Mouse (Mus musculus) CH12.LX (cell line): ENCODE data around the gene Galnt4. TPM values are rescaled to one million over a fixed set of nuclear protein-coding genes. Genes with fewer than 3 reads are reported as not detected.

Experiments
- DNase-seq: peaks from one replicate; pipeline ENCODE4 v3.0.0-alpha.2; 2013; ENCODE audit errors: extremely low read depth
- H3K27ac ChIP-seq: 2 replicates; pipeline ENCODE4 v1.5.1; 2012; ENCODE audit warnings: low read depth, mild to moderate bottlenecking, control low read depth, moderate library complexity; ENCODE audit not compliant: insufficient read depth
- H3K27me3 ChIP-seq: replicated peaks from 2 replicates; pipeline ENCODE3; 2012; ENCODE audit warnings: inconsistent platforms
- H3K36me3 ChIP-seq, 2 experiments: replicated peaks in 1 of 2; 2 replicates each; pipeline versions ENCODE3 to v1.6.1; 2012; ENCODE audit warnings: inconsistent platforms in 1 of 2, low read length in 1 of 2, mild to moderate bottlenecking in 1 of 2, mixed read lengths in 1 of 2, moderate library complexity in 1 of 2; ENCODE audit not compliant: control insufficient read depth in 1 of 2, insufficient read depth in 1 of 2
- H3K4me1 ChIP-seq, 2 experiments: 2 replicates each; pipeline ENCODE4 v1.6.1; 2012; ENCODE audit warnings: inconsistent platforms in 1 of 2, moderate library complexity in 1 of 2; ENCODE audit not compliant: insufficient read depth in 2 of 2, control insufficient read depth in 1 of 2
- H3K4me2 ChIP-seq: 2 replicates; pipeline ENCODE4 v1.6.1; 2012; ENCODE audit warnings: low read depth, mild to moderate bottlenecking, control low read depth; ENCODE audit not compliant: poor library complexity, insufficient read depth, severe bottlenecking
- H3K4me3 ChIP-seq, 3 experiments: fragments of 150-350 bp in 1 of 3; sonication (generic) in 1 of 3; replicated peaks in 1 of 3; 2 replicates each; pipeline versions ENCODE3 to v1.5.1; 2011 to 2012; ENCODE audit warnings: low read depth in 2 of 3, low read length in 2 of 3, mild to moderate bottlenecking in 2 of 3, moderate library complexity in 2 of 3, control low read depth in 1 of 3, improper control_type of control experiment in 1 of 3, inconsistent platforms in 1 of 3, mixed read lengths in 1 of 3; ENCODE audit not compliant: poor library complexity in 1 of 3
- H3K79me2 ChIP-seq: replicated peaks from 2 replicates; pipeline ENCODE4 v1.6.1; 2012; ENCODE audit warnings: mild to moderate bottlenecking, moderate library complexity; ENCODE audit not compliant: control insufficient read depth, poor library complexity, insufficient read depth, severe bottlenecking; ENCODE audit errors: extremely low read depth
- H3K9ac ChIP-seq: 2 replicates; pipeline ENCODE4 v1.6.1; 2012; ENCODE audit warnings: low read depth, mild to moderate bottlenecking, control low read depth, moderate library complexity; ENCODE audit not compliant: insufficient read depth
- H3K9me3 ChIP-seq: replicated peaks from 2 replicates; pipeline ENCODE3; 2012; ENCODE audit warnings: low read length, inconsistent platforms, mixed read lengths
- BHLHE40 ChIP-seq: IDR thresholded peaks from 2 replicates; pipeline ENCODE4 v1.6.1; 2011; ENCODE audit warnings: mild to moderate bottlenecking, low read depth, low read length, improper control_type of control experiment
- CHD1 ChIP-seq: IDR thresholded peaks from 2 replicates; pipeline ENCODE4 v1.6.1; 2012; ENCODE audit warnings: low read depth, low read length, improper control_type of control experiment, inconsistent platforms
- CTCF ChIP-seq, 2 experiments: IDR thresholded peaks in 1 of 2; conservative IDR thresholded peaks in 1 of 2; 2 replicates each; pipeline ENCODE4 v1.5.1; 2011 to 2012; ENCODE audit warnings: low read depth in 2 of 2, low read length in 2 of 2, improper control_type of control experiment in 1 of 2, inconsistent platforms in 1 of 2, mild to moderate bottlenecking in 1 of 2, moderate library complexity in 1 of 2
- EP300 ChIP-seq: IDR thresholded peaks from 2 replicates; pipeline ENCODE4 v1.6.1; 2011; ENCODE audit warnings: low read length, improper control_type of control experiment
- GABPA ChIP-seq: IDR thresholded peaks from 2 replicates; pipeline ENCODE4 v1.6.1; 2012; ENCODE audit warnings: low read depth, low read length, improper control_type of control experiment, inconsistent platforms; ENCODE audit not compliant: insufficient replicate concordance
- HCFC1 ChIP-seq: IDR thresholded peaks from 2 replicates; pipeline ENCODE4 v1.6.1; 2012; ENCODE audit warnings: low read depth, mild to moderate bottlenecking, inconsistent platforms, low read length, improper control_type of control experiment
- IRF4 ChIP-seq: IDR thresholded peaks from 2 replicates; pipeline ENCODE4 v1.6.1; 2014; ENCODE audit warnings: low read depth, mild to moderate bottlenecking, inconsistent platforms, low read length, improper control_type of control experiment
- KAT2A ChIP-seq: IDR thresholded peaks from 2 replicates; pipeline ENCODE4 v1.6.1; 2012; ENCODE audit warnings: low read length, improper control_type of control experiment, inconsistent platforms; ENCODE audit not compliant: insufficient replicate concordance
- MAFK ChIP-seq: IDR thresholded peaks from 2 replicates; pipeline ENCODE4 v1.6.1; 2011; ENCODE audit warnings: low read length, improper control_type of control experiment; ENCODE audit not compliant: insufficient replicate concordance
- NELFE ChIP-seq: IDR thresholded peaks from 2 replicates; pipeline ENCODE4 v1.6.1; 2011; ENCODE audit warnings: low read depth, low read length, improper control_type of control experiment
- NRF1 ChIP-seq: IDR thresholded peaks from 2 replicates; pipeline ENCODE4 v1.6.1; 2014; ENCODE audit warnings: low read depth, mild to moderate bottlenecking, inconsistent platforms, low read length, improper control_type of control experiment, moderate library complexity
- POLR2A ChIP-seq: IDR thresholded peaks from 2 replicates; pipeline ENCODE4 v1.6.1; 2011; ENCODE audit warnings: low read depth, mild to moderate bottlenecking, improper control_type of control experiment, low read length
- RAD21 ChIP-seq: IDR thresholded peaks from 2 replicates; pipeline ENCODE4 v1.6.1; 2011; ENCODE audit warnings: low read depth, mild to moderate bottlenecking, low read length, improper control_type of control experiment, moderate library complexity
- SIN3A ChIP-seq: IDR thresholded peaks from 2 replicates; pipeline ENCODE4 v1.6.1; 2012; ENCODE audit warnings: low read length, improper control_type of control experiment, inconsistent platforms
- SMC3 ChIP-seq: IDR thresholded peaks from 2 replicates; pipeline ENCODE4 v1.6.1; 2011; ENCODE audit warnings: low read depth, low read length, improper control_type of control experiment
- TBP ChIP-seq: conservative IDR thresholded peaks from 2 replicates; pipeline ENCODE4 v1.6.1; 2011; ENCODE audit warnings: low read depth, low read length, improper control_type of control experiment
- UBTF ChIP-seq: IDR thresholded peaks from 2 replicates; pipeline ENCODE4 v1.6.1; 2012; ENCODE audit warnings: low read depth, mild to moderate bottlenecking, inconsistent platforms, low read length, improper control_type of control experiment, moderate library complexity
- USF2 ChIP-seq: conservative IDR thresholded peaks from 2 replicates; pipeline ENCODE4 v1.6.1; 2011; ENCODE audit warnings: low read depth, low read length, improper control_type of control experiment
- ZC3H11A ChIP-seq: IDR thresholded peaks from 2 replicates; pipeline ENCODE4 v1.6.1; 2012; ENCODE audit warnings: low read depth, mild to moderate bottlenecking, inconsistent platforms, low read length, improper control_type of control experiment
- ZKSCAN1 ChIP-seq: IDR thresholded peaks from 2 replicates; pipeline ENCODE4 v1.6.1; 2012; ENCODE audit warnings: low read depth, inconsistent platforms, low read length, improper control_type of control experiment, borderline replicate concordance
- ZMIZ1 ChIP-seq: IDR thresholded peaks from 2 replicates; pipeline ENCODE4 v1.6.1; 2012; ENCODE audit warnings: low read depth, mild to moderate bottlenecking, inconsistent platforms, low read length, improper control_type of control experiment
- dilution Hi-C: fragments of 300-500 bp; cut with MboI; formaldehyde crosslinking; loops from 2 replicates; pipeline ENCODE4 v1.14.3; 2020; ENCODE audit warnings: low sequenced_read_pairs; ENCODE audit not compliant: extremely low pct_unique_long_range_greater_than_20kb, extremely low pct_ligation_motif_present
- in situ Hi-C: fragments of 300-500 bp; cut with MboI; formaldehyde crosslinking; loops from 3 replicates; pipeline ENCODE4 v1.14.3; 2019; ENCODE audit warnings: low sequenced_read_pairs, low pct_ligation_motif_present, low pct_unique_long_range_greater_than_20kb, mixed read lengths
- polyA plus RNA-seq: library from polyadenylated mRNA; unstranded; fragments of >175 nt; gene quantifications from 2 replicates; pipeline ENCODE4 v1.2.1, GENCODE M21; 2012; ENCODE audit warnings: low read depth; ENCODE audit not compliant: insufficient read length
- total RNA-seq, 2 experiments: library from RNA; depleted of rRNA; stranded (reverse); fragments of 300-350 nt in 1 of 2; fragments of >200 nt in 1 of 2; gene quantifications; 2 replicates each; pipeline ENCODE4 v1.2.3; 2012 to 2014

Galnt4 gene
- total and polyA plus RNA-seq, 3 experiments, result 4.4 to 4.7 (median 4.6) TPM

DNA sequence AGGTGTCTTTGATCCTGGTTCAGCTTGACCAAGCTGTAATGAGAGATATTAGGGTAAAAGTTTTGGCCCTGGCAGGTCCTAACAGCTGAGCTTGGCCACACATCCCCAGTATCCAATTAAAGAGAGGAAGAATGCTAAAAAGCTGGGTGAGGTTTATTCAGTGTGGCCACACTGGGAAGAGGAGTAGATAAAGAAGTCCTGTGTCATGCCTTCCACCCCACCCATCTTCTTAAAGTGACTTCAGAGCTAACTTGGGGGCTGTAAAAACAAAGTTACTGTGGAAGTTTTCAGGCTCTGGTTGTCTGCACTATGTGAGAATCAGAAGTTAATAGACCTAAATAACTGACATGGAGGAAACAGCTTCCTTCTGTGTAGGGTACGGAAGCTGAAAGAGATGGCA is 43.6 kb downstream of the Galnt4 start:
- Histone ChIP-seq H3K27me3 (no peaks in the 10 kb centered on the region), H3K4me2 (no peak overlapping the region), H3K79me2 (no peaks in the 10 kb centered on the region; the same call in 1 of the 2 replicates), H3K4me3 (no peak overlapping the region), H3K36me3 (peaks cover 5 to 41% of the 10 kb centered on the region in 2 experiments), H3K27ac (no peak overlapping the region), H3K4me1 (no peaks in the 10 kb centered on the region), H3K9ac (no peak overlapping the region), H3K9me3 (no peaks in the 10 kb centered on the region)
- dilution Hi-C loops (no loop called here), in situ Hi-C loops (no loop called here)
- TF ChIP-seq HCFC1, result no peak
- TF ChIP-seq ZMIZ1, result no peak
- TF ChIP-seq CTCF (conservative IDR thresholded peaks at IDR 0.05 in 1 of 2, IDR thresholded peaks at IDR 0.05 in 1 of 2; ENCODE audit: low read depth in 2 of 2, low read length in 2 of 2), result no peak
- TF ChIP-seq ZKSCAN1, result no peak
- TF ChIP-seq UBTF, result no peak
- TF ChIP-seq NELFE, result no peak
- no peak for TF ChIP-seq BHLHE40
- no peak for TF ChIP-seq SIN3A
- no peak for TF ChIP-seq ZC3H11A
- no peak for TF ChIP-seq RAD21
- TF ChIP-seq MAFK, result no peak
- no peak for TF ChIP-seq IRF4
- no peak for TF ChIP-seq GABPA
- no peak for DNase-seq

DNA sequence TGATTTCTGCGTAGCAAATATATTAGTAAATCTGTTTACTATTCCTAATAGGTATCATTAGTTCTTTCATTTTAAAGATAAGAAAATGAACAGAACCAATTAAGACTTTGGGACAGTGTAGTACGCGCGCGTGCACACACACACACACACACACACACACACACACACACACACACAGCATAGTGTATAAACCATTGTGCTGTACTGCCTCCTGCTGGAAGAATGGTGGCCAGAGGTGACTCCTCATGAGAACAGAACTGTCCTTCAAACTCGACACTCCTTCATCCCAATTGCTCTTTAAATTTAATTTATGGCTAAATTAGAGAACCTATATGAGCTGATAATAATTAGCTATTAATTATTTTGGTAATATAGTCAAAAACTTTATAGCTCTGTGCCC is 44.1 kb downstream of the Galnt4 start:
- H3K36me3 ChIP-seq, result peaks cover 5 to 44% of the 10 kb centered on the region in 2 experiments
- no peak overlapping the region for H3K4me2 ChIP-seq
- no peaks in the 10 kb centered on the region for H3K4me1 ChIP-seq
- in situ Hi-C loops (no loop called here), dilution Hi-C loops (no loop called here)
- H3K27me3 ChIP-seq, result no peaks in the 10 kb centered on the region
- no peak overlapping the region for H3K9ac ChIP-seq
- no peak for DNase-seq
- H3K4me3 ChIP-seq, result no peak overlapping the region
- no peak for TF ChIP-seq USF2
- TF ChIP-seq IRF4, result no peak
- no peak for TF ChIP-seq UBTF
- no peak for TF ChIP-seq NRF1
- no peak for TF ChIP-seq EP300
- no peak for TF ChIP-seq POLR2A
- TF ChIP-seq KAT2A, result no peak
- peak; percentile 23 to 62; a peak in 2 of 4 replicates for TF ChIP-seq CTCF (conservative IDR thresholded peaks at IDR 0.05 in 1 of 2, IDR thresholded peaks at IDR 0.05 in 1 of 2; ENCODE audit: low read depth in 2 of 2, low read length in 2 of 2)
- TF ChIP-seq RAD21, result peak; percentile 60
- peak; percentile 50 for TF ChIP-seq SMC3
- TF ChIP-seq TBP, result no peak
- TF ChIP-seq CHD1, result no peak
- no peak for TF ChIP-seq GABPA
- no peaks in the 10 kb centered on the region for H3K9me3 ChIP-seq
- H3K79me2 ChIP-seq, result no peaks in the 10 kb centered on the region; the same call in 1 of the 2 replicates
- no peak overlapping the region for H3K27ac ChIP-seq
